Mouse (Mus musculus) embryo, embryonic 10.5 days (tissue): ENCODE results near the gene Olfr456.
"Not testable (repeated sequence)": the region's sequence is repeated elsewhere in the genome, so short reads cannot be mapped to it uniquely, and the experiment has no call there.

Experiments used
- DNase-seq: peaks from one replicate; pipeline ENCODE4 v3.0.0-alpha.2; 2015; ENCODE audit warnings: low spot score

Gene Olfr456

GRCm38 (mm10) chr6:42487114-42487513, at the start of gene Olfr456:
Olfr456 (minus strand) TSS chr6:42487214.
- DNase-seq: no peak

DNA sequence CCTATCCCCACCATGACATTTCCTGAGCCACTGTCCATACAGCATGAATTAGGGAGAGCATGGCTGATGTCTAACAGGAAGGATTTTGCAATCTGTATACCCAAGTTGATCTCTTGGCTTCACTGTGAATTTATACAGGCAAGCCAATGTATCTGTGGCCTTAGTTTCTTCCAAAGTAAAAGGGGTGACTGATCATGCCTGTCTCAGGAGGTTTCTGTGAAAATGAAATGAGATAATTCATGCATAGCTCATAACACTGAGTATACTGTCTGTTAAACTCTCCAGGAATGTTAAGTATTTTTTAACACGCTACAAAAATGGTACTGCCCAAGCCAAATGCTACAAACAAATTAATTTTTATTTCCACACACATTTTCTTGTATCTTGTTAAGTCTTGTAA, 26.4 kb upstream of the Olfr456 start:
- DNase-seq: no peak

DNA sequence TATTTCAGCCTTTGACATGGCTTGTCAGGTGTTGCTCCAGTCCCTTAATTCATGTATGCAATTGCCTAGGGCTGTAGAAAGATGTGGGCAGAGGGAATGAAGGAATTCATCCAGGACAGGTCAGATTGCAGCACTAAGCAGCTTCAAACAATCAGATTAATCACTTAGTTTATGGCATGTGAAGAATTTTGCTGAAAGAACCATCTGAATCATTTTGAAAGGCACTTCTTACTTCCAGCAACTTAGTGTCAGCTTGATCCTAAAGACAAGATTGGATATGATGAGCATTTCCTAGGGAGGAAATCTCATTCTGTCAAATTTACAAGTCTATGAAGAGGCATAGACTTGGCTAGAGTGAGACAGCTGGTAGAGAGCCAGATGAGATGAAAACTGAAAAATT, 22.3 kb upstream of the Olfr456 start:
- no peak for DNase-seq

DNA sequence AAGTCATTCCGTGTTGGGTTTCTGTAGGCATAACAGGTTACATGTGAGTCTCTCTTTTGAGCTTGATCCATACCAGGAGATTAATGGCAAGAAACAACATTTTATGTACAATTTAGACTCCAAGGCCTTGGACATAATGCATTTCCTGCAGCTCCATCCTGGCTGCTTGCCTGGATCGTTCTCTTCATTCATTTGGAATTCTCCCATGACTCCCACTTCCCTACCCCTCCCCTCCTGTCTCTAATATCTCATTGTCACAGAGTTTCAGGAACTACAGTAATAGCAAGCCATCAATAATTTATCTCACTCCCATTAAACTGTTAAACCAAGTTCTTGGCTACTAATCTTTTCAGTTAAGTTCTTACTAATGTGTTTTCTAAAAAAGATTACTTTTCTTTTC, 16.5 kb upstream of the Olfr456 start:
- no peak for DNase-seq

- no peak for DNase-seq
Measured at GRCm38 (mm10) chr6:42489731-42490130, 2.7 kb upstream of the Olfr456 start.

GRCm38 (mm10) chr6:42484633-42485032, 2.4 kb downstream of the Olfr456 start:
- no peak for DNase-seq

GRCm38 (mm10) chr6:42476235-42476634, 10.8 kb downstream of the Olfr456 start, which contains the start of gene Olfr457:
Olfr457 (minus strand) TSS chr6:42476335.
- DNase-seq: no peak

GRCm38 (mm10) chr6:42471298-42471697, 15.7 kb downstream of the Olfr456 start:
- not testable (repeated sequence) for DNase-seq

DNA sequence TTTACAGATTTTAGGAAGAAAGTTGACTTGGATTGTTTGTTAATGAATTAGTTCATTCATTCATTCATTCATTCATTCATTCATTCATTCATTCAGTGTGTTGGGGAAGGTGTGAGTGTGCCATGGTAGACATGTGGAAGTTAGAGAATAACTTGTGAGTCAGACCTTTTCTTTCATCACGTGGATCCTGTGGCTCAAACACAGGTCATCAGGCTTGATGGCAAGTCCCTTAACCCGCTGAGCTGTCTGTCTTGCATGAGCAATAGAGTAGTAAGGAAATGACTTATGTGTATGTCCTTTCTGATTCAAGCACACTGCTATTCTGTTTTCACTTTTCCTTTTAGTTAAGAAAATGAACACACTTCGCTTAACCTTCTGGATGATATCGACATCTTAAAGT, 16.5 kb downstream of the Olfr456 start:
- no peak for DNase-seq

GRCm38 (mm10) chr6:42465096-42465495, 21.9 kb downstream of the Olfr456 start, which contains the start of gene Olfr458:
Olfr458 (minus strand) TSS chr6:42465196.
- DNase-seq: no peak

DNA sequence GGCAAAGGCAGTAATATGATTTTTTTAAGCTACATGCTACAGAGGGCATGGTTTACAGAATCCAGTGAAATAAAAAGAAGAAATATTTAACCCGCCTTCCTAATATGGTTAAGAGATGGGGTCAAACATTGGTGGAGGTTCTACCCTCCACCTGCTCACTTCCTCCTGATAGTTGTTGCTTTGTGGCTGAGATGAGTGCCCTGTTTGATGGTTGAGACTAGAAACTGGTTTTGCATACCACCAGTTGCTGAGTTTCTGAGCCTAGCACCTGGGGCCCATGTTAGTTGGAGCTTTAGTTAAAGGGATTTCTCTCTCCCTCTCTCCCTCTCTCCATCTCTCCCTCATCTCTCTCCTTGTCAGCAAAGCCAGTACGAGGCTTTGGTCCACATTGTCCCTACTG, 39.6 kb downstream of the Olfr456 start:
- no peak for DNase-seq

- DNase-seq: no peak
Measured at GRCm38 (mm10) chr6:42444491-42444890, 42.5 kb downstream of the Olfr456 start.

- no peak for DNase-seq
Measured at GRCm38 (mm10) chr6:42441395-42441794, 45.6 kb downstream of the Olfr456 start.
